Mouse (Mus musculus): ENCODE data around the gene Selenos. TPM values are rescaled to one million over a fixed set of nuclear protein-coding genes. Genes with fewer than 3 reads are reported as not detected.
A peak's percentile ranks its signal among the peaks of the same experiment; 100 is the strongest.

Gene Selenos
- total and polyA plus RNA-seq, 3 experiments: 79.9 to 103 TPM; not detected in 1

DNA sequence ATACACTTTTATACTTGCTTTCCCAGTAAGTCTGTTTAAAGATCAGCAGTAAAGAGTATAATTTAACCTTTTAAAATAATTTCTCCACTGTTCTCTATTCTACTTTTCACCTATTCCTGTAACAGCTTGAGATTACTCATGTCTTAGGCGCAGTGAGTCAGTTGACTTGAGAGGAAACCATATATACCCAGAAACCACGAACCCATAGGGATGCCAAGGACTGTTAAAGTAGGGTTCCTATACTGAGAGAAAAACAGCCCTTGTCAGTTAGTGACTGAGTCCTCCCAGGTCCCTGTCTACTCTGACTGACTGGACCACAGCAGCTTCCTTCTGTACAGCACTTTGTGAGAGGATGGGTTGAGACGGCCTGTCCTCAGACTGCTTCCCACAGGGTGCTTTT, 38.6 kb downstream of the Selenos start:
- no peak overlapping the region for H3K27ac ChIP-seq (ENCODE audit: control insufficient read depth, low read depth, low read length)
- H3K4me1 ChIP-seq (ENCODE audit: control insufficient read depth in 1 of 2, insufficient read depth in 2 of 2, low read length in 2 of 2): peaks cover 25 to 53% of the 10 kb centered on the region in 2 experiments
- H3K4me3 ChIP-seq (ENCODE audit: control insufficient read depth in 1 of 2, insufficient read depth in 1 of 2, low read depth in 2 of 2, low read length in 2 of 2): no peak overlapping the region
- H3K79me2 ChIP-seq (ENCODE audit: control insufficient read depth, insufficient read depth, low read length, poor library complexity): peaks cover 17% of the 10 kb centered on the region
- H3K9ac ChIP-seq (ENCODE audit: control insufficient read depth, low read depth, low read length, poor library complexity, severe bottlenecking): no peak overlapping the region
- peak; percentile 61 for DNase-seq (ENCODE audit: low read depth, low spot score)
- no peaks in the 10 kb centered on the region for H3K27me3 ChIP-seq (ENCODE audit: control insufficient read depth in 1 of 2, insufficient read depth in 2 of 2, low read length in 2 of 2)
- peaks cover 0 to 53% of the 10 kb centered on the region in 2 experiments; a peak in 2 of 4 replicates for H3K36me3 ChIP-seq (ENCODE audit: control insufficient read depth in 1 of 2, insufficient read depth in 2 of 2, low read length in 2 of 2)
- no peaks in the 10 kb centered on the region for H3K9me3 ChIP-seq (replicated peaks; ENCODE audit: insufficient read depth, low read length)
- TF ChIP-seq HCFC1 (IDR thresholded peaks at IDR 0.05; ENCODE audit: low read depth, low read length): no peak
- no peak for TF ChIP-seq ELF1 (IDR thresholded peaks at IDR 0.05; ENCODE audit: low read depth, low read length)
- no peak for TF ChIP-seq ZC3H11A (IDR thresholded peaks at IDR 0.05; ENCODE audit: low read depth, low read length)
- peak in 1 of 2 experiments; percentile 21; a peak in 1 of 4 replicates for TF ChIP-seq EP300 (IDR thresholded peaks at IDR 0.05; ENCODE audit: low read depth in 1 of 2, low read length in 2 of 2)

DNA sequence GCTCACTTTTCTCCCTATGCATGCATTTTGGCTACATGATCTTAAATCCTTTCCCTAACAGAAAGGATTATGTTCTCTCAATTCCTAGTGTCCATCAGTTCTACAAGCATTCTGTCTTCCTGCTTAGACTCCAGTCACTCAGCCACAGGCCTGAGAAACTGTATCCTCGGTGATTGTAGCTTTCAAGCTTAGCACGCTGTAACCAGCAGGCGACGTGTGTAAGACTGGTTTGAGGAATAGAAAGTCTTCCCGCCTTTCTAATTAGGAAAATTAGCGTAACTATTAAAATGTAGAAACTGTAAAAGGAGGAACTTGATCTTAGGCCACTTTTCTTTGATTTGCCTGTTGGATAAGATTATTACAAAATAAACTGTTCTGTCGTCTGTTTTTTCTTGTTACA, 39.3 kb downstream of the Selenos start:
- TF ChIP-seq RAD21 (IDR thresholded peaks at IDR 0.05; ENCODE audit: low read depth, low read length): no peak
- TF ChIP-seq GATA1 (IDR thresholded peaks at IDR 0.05; ENCODE audit: low read depth, low read length): peak; percentile 22; the same call in 1 of the 2 replicates
- TF ChIP-seq EP300 (IDR thresholded peaks at IDR 0.05; ENCODE audit: low read depth in 1 of 2, low read length in 2 of 2): peak in 1 of 2 experiments; percentile 18; a peak in 1 of 4 replicates
- TF ChIP-seq ETS1 (IDR thresholded peaks at IDR 0.05; ENCODE audit: low read depth, low read length): no peak
- no peak for TF ChIP-seq RCOR1 (IDR thresholded peaks at IDR 0.05; ENCODE audit: low read depth, low read length)
- peaks cover 22% of the 10 kb centered on the region for H3K79me2 ChIP-seq (ENCODE audit: control insufficient read depth, insufficient read depth, low read length, poor library complexity)
- no peaks in the 10 kb centered on the region for H3K9me3 ChIP-seq (replicated peaks; ENCODE audit: insufficient read depth, low read length)
- H3K27ac ChIP-seq (ENCODE audit: control insufficient read depth, low read depth, low read length): no peak overlapping the region
- H3K4me3 ChIP-seq (ENCODE audit: control insufficient read depth in 1 of 2, insufficient read depth in 1 of 2, low read depth in 2 of 2, low read length in 2 of 2): no peak overlapping the region
- H3K4me1 ChIP-seq (ENCODE audit: control insufficient read depth in 1 of 2, insufficient read depth in 2 of 2, low read length in 2 of 2): peaks cover 22 to 45% of the 10 kb centered on the region in 2 experiments
- no peak overlapping the region for H3K9ac ChIP-seq (ENCODE audit: control insufficient read depth, low read depth, low read length, poor library complexity, severe bottlenecking)
- peaks cover 0 to 46% of the 10 kb centered on the region in 2 experiments; a peak in 2 of 4 replicates for H3K36me3 ChIP-seq (ENCODE audit: control insufficient read depth in 1 of 2, insufficient read depth in 2 of 2, low read length in 2 of 2)
- no peak for DNase-seq (ENCODE audit: low read depth, low spot score)
- H3K27me3 ChIP-seq (ENCODE audit: control insufficient read depth in 1 of 2, insufficient read depth in 2 of 2, low read length in 2 of 2): no peaks in the 10 kb centered on the region

DNA sequence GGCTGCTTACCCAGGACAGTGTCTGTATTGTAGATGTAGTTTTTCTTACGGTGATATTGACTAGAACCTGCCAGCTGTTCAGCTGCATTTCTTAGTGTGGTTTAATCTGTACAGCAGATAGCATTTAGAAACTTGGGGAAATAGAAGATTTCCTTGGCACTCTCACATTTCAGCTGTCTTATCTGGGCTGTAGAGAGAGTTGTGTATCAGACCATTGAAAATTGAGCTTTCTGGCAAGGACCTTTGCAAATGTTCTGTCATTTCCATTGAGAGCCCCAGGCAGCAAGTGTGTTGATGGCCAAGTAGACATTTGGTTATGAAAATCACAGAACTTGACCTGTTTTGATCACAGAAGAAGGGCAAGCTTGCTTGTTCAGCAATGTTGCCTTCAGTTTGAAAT, 40.7 kb downstream of the Selenos start:
- peaks cover 18% of the 10 kb centered on the region; the same call in 1 of the 2 replicates for H3K79me2 ChIP-seq (ENCODE audit: control insufficient read depth, insufficient read depth, low read length, poor library complexity)
- DNase-seq (ENCODE audit: low read depth, low spot score): peak; percentile 55
- H3K27me3 ChIP-seq (ENCODE audit: control insufficient read depth in 1 of 2, insufficient read depth in 2 of 2, low read length in 2 of 2): no peaks in the 10 kb centered on the region
- no peak overlapping the region for H3K9ac ChIP-seq (ENCODE audit: control insufficient read depth, low read depth, low read length, poor library complexity, severe bottlenecking)
- H3K9me3 ChIP-seq (replicated peaks; ENCODE audit: insufficient read depth, low read length): no peaks in the 10 kb centered on the region
- H3K4me3 ChIP-seq (ENCODE audit: control insufficient read depth in 1 of 2, insufficient read depth in 1 of 2, low read depth in 2 of 2, low read length in 2 of 2): no peak overlapping the region
- peaks cover 0 to 43% of the 10 kb centered on the region in 2 experiments; a peak in 2 of 4 replicates for H3K36me3 ChIP-seq (ENCODE audit: control insufficient read depth in 1 of 2, insufficient read depth in 2 of 2, low read length in 2 of 2)
- peaks cover 21 to 35% of the 10 kb centered on the region in 2 experiments for H3K4me1 ChIP-seq (ENCODE audit: control insufficient read depth in 1 of 2, insufficient read depth in 2 of 2, low read length in 2 of 2)
- H3K27ac ChIP-seq (ENCODE audit: control insufficient read depth, low read depth, low read length): no peak overlapping the region
- 0 out of 2 replicates have a peak, but pooled peaks have one; percentile 26 for TF ChIP-seq MYC (IDR thresholded peaks at IDR 0.05; ENCODE audit: low read depth, low read length)
- no peak for TF ChIP-seq NRF1 (IDR thresholded peaks at IDR 0.05; ENCODE audit: insufficient read depth, low read depth, low read length, poor library complexity, severe bottlenecking)
- TF ChIP-seq MXI1 (IDR thresholded peaks at IDR 0.05; ENCODE audit: low read depth, low read length): peak; percentile 42; the same call in 1 of the 2 replicates
- no peak for TF ChIP-seq RAD21 (IDR thresholded peaks at IDR 0.05; ENCODE audit: low read depth, low read length)
- peak; percentile 71; the same call in 1 of the 2 replicates for TF ChIP-seq SIN3A (IDR thresholded peaks at IDR 0.05; ENCODE audit: low read length)
- no peak for TF ChIP-seq KAT2A (conservative IDR thresholded peaks at IDR 0.05; ENCODE audit: low read depth, low read length)
- TF ChIP-seq EP300 (IDR thresholded peaks at IDR 0.05; ENCODE audit: low read depth in 1 of 2, low read length in 2 of 2): peak; percentile 65 to 69
- no peak for TF ChIP-seq POLR2AphosphoS5 (IDR thresholded peaks at IDR 0.05; ENCODE audit: borderline replicate concordance, low read depth, low read length)
- peak; percentile 93 for TF ChIP-seq ETS1 (IDR thresholded peaks at IDR 0.05; ENCODE audit: low read depth, low read length)
- TF ChIP-seq HCFC1 (IDR thresholded peaks at IDR 0.05; ENCODE audit: low read depth, low read length): peak; percentile 28; the same call in 1 of the 2 replicates
- TF ChIP-seq GABPA (IDR thresholded peaks at IDR 0.05; ENCODE audit: low read depth, low read length): no peak
- no peak for TF ChIP-seq NELFE (IDR thresholded peaks at IDR 0.05; ENCODE audit: low read depth, low read length)
- TF ChIP-seq ZNF384 (IDR thresholded peaks at IDR 0.05; ENCODE audit: low read depth, low read length): no peak
- TF ChIP-seq ZMIZ1 (IDR thresholded peaks at IDR 0.05; ENCODE audit: low read depth, low read length): no peak
- TF ChIP-seq POLR2AphosphoS2 (IDR thresholded peaks at IDR 0.05; ENCODE audit: low read length): no peak
- TF ChIP-seq BHLHE40 (IDR thresholded peaks at IDR 0.05; ENCODE audit: borderline replicate concordance, low read depth, low read length): peak; percentile 60; the same call in 1 of the 2 replicates
- TF ChIP-seq RCOR1 (IDR thresholded peaks at IDR 0.05; ENCODE audit: low read depth, low read length): peak; percentile 97
- TF ChIP-seq TCF12 (IDR thresholded peaks at IDR 0.05; ENCODE audit: low read depth, low read length): peak; percentile 76
- TF ChIP-seq USF1 (IDR thresholded peaks at IDR 0.05; ENCODE audit: low read depth, low read length): no peak
- TF ChIP-seq UBTF (IDR thresholded peaks at IDR 0.05; ENCODE audit: borderline replicate concordance, insufficient read depth, low read depth, low read length): no peak
